Mouse (Mus musculus) heart, embryonic 10.5 days (tissue): Measurements from ENCODE around the gene Nlrc4. TPM values are rescaled to one million over a fixed set of nuclear protein-coding genes. Genes with fewer than 3 reads are reported as not detected.

Experiments used
- DNase-seq: peaks from one replicate; pipeline ENCODE4 v3.0.0-alpha.2; 2017; ENCODE audit warnings: low spot score
- H3K27ac ChIP-seq: fragments of 300-500 bp; sonication (generic); 2 replicates; pipeline ENCODE4 v1.5.1; 2016; ENCODE audit warnings: mild to moderate bottlenecking
- H3K27me3 ChIP-seq: fragments of 300-500 bp; sonication (generic); 2 replicates; pipeline ENCODE4 v1.6.1; 2016; ENCODE audit warnings: mild to moderate bottlenecking; ENCODE audit not compliant: poor library complexity, insufficient read depth, severe bottlenecking
- H3K36me3 ChIP-seq: fragments of 300-500 bp; sonication (generic); 2 replicates; pipeline ENCODE4 v1.6.1; 2016; ENCODE audit warnings: mild to moderate bottlenecking, moderate library complexity
- H3K4me1 ChIP-seq: fragments of 300-500 bp; sonication (generic); 2 replicates; pipeline ENCODE4 v1.6.1; 2016; ENCODE audit warnings: mild to moderate bottlenecking
- H3K4me3 ChIP-seq: fragments of 300-500 bp; sonication (generic); 2 replicates; pipeline ENCODE4 v1.5.1; 2016; ENCODE audit warnings: mild to moderate bottlenecking, moderate library complexity
- H3K9me3 ChIP-seq: fragments of 300-500 bp; sonication (generic); 2 replicates; pipeline ENCODE4 v1.6.1; 2016; ENCODE audit warnings: mild to moderate bottlenecking, moderate library complexity
- WGBS: fragments of 180-500 bp; shearing (Covaris S2); methylation state at CpG from one replicate; pipeline ENCODE4 v1.1.7; 2016; 5-methylcytosine and 5-hydroxymethylcytosine counted together
- polyA plus RNA-seq: library from polyadenylated mRNA; unstranded; fragments of >200 nt; fragmentation: Nextera tagmentation; extraction: Ambion mirVana; gene quantifications from 2 replicates; pipeline ENCODE4 v1.2.1, GENCODE M21; 2016

Gene Nlrc4
- polyA plus RNA-seq, 1 experiment from 2014 or later = 0.06 TPM

DNA sequence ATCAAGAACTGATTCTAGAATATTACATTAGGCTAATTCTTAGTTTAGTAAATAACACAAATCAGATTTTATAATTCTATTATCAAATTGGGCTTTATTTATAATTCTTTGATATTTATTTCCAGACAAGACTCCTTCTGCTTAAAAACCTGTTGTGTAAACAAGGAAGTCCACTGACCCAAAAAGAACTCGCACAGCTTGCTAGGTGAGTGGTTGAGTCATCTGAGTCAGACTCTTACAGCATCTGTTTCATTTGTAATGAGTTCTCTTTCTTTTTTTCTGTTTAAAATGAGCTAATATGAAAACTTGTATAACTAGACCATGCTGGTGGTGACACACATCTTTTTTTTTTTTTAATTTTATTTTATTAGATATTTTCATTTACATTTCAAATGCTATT, 82.0 kb downstream of the Nlrc4 start:
- 98% methylated on average over 1 of the region's 1 CpGs for whole genome bisulfite sequencing
- H3K27ac ChIP-seq = no peak overlapping the region
- H3K27me3 ChIP-seq = no peaks in the 10 kb centered on the region
- peaks cover 80% of the 10 kb centered on the region for H3K36me3 ChIP-seq
- no peak overlapping the region for H3K4me3 ChIP-seq
- H3K9me3 ChIP-seq = no peaks in the 10 kb centered on the region
- H3K4me1 ChIP-seq = no peaks in the 10 kb centered on the region
- DNase-seq = no peak

Other genes starting within 250 kb of the Nlrc4 start
- 79.6 and 80.7 TPM in 2 replicates for gene Memo1, start 163.6 kb downstream of the Nlrc4 start, polyA plus RNA-seq
- gene Dpy30, start 135.2 kb downstream of the Nlrc4 start, polyA plus RNA-seq = 223 and 232 TPM in 2 replicates
- 11.8 and 12.3 TPM in 2 replicates for gene Spast, start 120.2 kb downstream of the Nlrc4 start, polyA plus RNA-seq
- 32.1 and 35.0 TPM in 2 replicates for gene Slc30a6, start 63.5 kb downstream of the Nlrc4 start, polyA plus RNA-seq
- 35.9 and 36.3 TPM in 2 replicates for gene Yipf4, start 30.4 kb upstream of the Nlrc4 start, polyA plus RNA-seq
- 73.4 and 74.0 TPM in 2 replicates for gene Birc6, start 69.2 kb upstream of the Nlrc4 start, polyA plus RNA-seq